Mouse (Mus musculus): ENCODE results near the gene Bicdl1.

Gene Bicdl1

GRCm38 (mm10) chr5:115626237-115626886 is 105.1 kb downstream of the Bicdl1 start:
- ATAC-seq (ENCODE audit: low TSS enrichment), result no peak

DNA sequence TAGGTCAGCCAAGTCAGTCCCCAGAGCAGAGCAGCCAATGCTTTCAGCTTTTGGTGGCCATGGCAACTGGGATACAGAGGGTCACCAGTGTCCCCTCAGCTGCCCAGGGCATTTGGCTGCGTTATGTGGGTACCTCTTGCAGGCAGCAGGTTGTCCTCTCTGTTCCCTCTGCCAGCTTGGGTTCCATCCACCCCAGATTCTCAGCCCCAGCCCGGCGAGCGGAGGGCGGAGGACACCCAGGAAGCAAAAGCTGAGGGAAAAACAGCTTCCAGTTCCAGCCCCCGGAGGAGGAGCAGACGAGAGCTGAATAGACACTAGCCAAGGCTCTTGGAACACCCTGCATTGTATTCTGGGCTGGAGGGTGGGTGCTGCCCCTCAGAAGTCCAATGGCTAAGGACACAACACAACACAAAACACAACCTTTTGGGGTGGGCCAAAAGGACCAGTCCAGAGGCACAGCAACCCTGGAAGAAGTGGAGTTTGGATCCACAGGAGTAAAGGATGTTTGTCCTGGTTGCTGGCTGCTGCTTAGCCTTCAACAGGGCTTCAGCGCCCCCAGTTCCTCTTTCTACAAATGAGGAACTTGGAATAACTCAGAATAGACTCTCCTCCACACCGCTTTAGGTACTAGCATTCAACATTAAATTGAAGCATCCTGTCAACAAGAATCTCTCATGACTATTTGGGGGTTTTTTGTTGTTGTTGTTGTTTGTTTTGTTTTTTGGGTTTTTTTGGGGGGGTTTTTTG is 107.6 kb downstream of the Bicdl1 start:
- peak; percentile 53; the same call in 1 of the 2 replicates for ATAC-seq (ENCODE audit: low TSS enrichment)

GRCm38 (mm10) chr5:115622686-115623085 is 108.7 kb downstream of the Bicdl1 start:
- ATAC-seq (ENCODE audit: low TSS enrichment), result no peak

DNA sequence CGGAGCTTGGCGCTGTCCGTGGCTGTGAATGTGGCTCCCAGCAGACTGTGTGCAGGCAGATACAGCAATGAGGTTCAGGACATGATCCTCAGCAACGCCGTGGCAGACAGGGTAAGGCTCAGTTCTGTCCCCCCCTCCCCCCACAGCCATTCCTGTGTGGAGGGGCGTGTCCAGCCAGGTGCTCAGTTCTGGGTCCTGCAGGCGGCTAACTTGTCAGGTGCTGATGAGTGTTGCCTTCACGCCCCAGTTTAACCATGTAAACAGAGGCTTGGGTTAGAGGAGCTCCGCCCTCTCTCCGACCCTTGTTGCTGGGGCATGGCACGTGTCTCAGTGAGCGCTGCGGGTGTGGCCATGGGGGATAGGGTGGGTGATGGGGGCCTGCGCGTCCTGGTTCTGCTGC is 111.7 kb downstream of the Bicdl1 start:
- no peak for ATAC-seq (ENCODE audit: low TSS enrichment)

DNA sequence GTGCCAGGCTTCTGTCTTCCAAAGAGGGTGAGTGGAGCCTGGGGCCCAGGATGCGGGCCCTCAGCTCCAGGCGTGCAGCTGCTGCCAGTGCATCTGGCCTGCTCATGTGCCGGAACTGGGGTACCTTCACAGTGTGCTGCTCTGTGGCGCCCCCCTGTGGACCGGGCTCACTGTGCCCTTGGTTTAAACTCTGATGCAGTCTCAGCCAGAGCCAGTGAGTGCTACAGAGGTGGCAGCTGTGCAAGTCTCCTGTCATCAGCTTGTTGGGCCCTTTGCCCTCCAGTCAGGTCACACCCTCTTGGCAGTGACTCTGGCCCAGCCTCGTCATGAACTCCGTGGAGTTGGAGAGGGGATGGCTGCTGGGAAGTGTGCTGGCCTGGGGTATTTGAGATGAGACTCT is 116.5 kb downstream of the Bicdl1 start:
- no peak for ATAC-seq (ENCODE audit: low TSS enrichment)

GRCm38 (mm10) chr5:115613332-115613731 is 118.1 kb downstream of the Bicdl1 start:
- peak; percentile 51; the same call in 1 of the 2 replicates for ATAC-seq (ENCODE audit: low TSS enrichment)

- ATAC-seq (ENCODE audit: low TSS enrichment), result no peak
Measured at GRCm38 (mm10) chr5:115611566-115611965, 119.9 kb downstream of the Bicdl1 start.

GRCm38 (mm10) chr5:115603561-115603960 is 127.9 kb downstream of the Bicdl1 start:
- ATAC-seq (ENCODE audit: low TSS enrichment), result no peak

All from frontal cortex, adult (tissue).